Mouse (Mus musculus) adrenal gland, adult (tissue): ENCODE data around the gene Zfp800.

Experiments used
- DNase-seq, 2 experiments: peaks; one replicate each; pipeline ENCODE4 v3.0.0; 2022 to 2023; ENCODE audit warnings: low spot score in 1 of 2; ENCODE audit not compliant: inconsistent age in 2 of 2

Gene Zfp800

DNA sequence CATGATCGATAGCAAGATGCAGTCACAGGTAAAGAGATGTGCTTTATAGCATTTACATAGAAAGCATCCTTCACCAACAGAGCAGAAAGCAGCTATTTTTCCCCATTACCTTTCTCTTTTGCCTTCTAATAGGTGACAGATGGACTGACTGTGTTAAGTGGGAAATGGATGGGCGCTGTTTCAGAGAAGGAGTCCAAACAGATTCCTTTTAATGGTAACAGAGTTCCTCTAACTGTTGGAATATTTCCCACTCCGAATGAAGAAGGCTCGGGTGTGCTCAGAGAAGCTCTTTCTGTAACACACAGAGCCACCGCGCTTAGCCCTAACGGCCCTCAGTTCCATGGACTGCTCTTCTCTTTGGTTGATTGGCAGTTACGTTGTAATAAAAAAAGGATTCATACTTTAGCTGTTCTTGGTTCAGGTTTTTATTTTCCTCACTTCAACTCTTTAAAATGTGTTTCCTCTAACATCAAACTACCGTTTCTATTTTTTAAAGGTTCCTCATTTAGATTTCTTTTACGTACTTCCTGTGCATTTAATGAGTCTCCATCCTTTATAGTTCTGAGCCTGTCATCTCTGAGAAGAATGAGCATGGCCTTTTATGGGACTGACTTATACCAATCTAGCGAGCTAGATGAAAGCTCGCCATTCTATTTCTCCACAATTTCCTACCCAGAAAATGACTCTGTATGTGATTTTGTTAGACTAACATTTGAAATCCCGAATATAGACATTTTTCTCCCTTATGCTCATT, 78.8 kb downstream of the Zfp800 start:
- DNase-seq = no peak

DNA sequence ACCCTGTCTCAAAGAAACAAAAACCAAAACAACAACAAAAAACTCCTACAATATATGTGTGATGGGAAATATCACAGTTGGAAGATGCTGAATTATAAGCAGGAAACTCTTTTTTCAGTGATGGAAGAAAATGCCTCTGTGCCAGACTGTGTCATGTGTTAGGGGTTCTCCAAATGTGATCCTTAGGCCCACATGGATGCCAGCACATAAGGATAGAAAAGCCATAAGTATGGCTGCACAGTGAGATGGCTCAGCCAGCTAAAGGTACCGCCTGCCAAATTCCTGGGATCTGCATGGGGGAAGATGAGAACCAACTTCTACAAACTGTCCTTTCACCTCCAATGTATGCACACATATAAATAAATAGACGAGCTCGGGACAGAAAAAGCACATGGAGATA, 82.6 kb downstream of the Zfp800 start:
- no peak for DNase-seq

DNA sequence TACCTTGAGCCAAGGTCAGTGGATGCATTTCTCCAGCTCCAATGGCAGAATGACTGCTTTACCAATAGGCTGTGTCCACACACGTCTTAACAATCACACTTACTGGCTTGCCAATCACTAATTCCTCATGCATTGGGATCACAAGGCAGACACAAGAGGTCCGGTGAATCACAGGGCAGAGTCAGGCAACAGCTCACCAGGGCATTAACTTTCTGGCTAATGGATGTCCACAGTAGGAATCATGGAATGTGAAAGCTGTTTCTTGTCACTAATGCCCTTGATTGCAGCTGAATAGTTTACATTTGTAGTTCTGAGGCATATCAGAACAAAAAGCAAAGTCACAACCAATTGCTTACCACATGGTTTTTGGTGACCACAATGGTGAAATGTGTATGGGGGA, 85.7 kb downstream of the Zfp800 start:
- no peak for DNase-seq

DNA sequence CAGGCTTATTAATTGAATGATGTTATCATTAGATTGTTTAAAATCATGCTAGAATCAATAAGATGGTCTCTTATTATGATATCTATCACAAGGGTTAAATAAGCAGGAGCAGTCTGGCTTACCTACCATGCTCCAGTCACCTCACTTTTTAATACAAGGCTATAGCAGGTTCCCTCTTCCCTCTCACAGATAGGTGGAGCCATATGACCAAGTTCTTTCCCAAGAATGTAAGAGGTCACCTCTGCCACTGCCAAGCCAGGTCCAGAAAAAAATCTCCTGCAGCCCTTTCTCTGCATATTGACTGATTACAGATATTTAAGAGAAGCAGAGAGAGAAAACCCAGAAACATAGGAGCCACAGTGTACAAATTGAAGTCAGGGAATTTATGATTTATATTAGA, 88.1 kb downstream of the Zfp800 start:
- DNase-seq = peak in 1 of 2 experiments; percentile 23

DNA sequence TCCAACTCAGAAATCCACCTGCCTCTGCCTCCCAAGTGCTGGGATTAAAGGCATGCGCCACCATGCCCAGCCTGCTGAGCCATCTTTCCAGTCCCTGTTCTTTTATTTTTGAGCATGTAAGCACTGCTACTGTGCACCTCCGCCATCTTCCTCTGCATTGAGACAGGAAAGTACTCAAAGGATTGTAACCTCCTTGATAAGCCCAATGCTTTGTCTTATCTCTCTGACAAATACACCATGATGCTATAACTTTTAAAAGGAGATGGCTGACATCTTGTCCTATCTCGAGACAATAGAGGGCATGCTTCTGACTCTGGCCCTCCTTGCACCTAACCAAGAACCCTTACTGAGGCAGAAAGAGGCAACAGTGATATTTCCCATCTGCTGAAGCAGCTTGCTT, 88.9 kb downstream of the Zfp800 start:
- DNase-seq = no peak

DNA sequence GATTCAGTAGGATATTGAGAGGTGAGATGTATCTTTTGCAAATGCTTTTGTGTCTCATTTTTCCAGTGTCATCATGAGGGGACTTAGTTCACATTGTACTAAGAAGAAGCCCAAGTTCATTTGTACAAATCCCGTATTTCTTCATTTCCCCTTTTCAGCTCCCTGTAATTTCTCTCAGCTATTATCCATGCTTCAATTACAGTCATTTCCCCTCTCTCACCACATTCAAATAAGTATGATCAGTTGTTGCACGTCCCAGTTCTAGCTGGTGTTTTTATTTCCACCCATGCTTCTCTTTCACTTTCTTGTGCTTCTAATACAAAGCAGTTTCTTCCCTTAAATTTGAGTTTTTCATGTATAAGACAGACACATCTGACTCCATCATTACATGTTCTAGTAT, 91.1 kb downstream of the Zfp800 start:
- DNase-seq = no peak

DNA sequence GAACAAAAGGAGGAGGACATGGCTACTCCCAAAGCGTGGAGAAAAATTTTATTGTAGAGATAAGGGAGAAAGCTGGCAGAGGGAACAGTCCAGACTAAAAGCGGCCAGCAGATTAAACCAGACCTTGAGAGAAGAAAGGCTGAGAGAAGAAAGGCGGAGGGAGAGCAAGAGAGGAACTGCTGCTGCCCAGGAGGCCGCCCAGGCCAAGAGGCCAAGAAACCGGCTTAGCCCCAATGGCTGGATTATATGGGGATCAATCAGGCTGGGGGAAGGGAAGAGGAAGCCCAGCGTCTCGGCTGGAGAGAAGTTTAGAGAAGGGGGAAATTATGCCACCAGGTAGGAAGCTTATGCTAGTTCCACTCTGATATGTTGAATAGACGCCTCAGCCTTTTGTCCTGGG, 101.5 kb downstream of the Zfp800 start:
- peak in 1 of 2 experiments; percentile 25 for DNase-seq

DNA sequence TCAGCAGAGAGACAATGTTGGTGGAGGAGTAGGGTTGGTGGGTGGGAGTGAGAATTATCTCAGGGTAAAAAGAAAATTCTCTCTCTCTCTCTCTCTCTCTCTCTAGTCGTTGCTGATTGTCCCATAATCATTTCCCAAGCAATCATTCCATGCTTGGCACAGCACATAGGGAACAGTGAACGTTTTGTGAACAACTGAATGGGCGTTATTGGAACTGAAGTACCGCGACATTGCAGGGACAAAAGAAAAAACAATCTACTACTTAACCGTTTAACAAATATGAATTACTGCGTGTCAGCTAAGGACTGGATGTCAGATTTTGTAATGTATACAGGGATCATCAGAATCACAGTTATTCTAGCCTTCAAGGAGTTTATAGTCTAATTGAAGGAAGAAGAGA, 102.2 kb downstream of the Zfp800 start:
- no peak for DNase-seq

DNA sequence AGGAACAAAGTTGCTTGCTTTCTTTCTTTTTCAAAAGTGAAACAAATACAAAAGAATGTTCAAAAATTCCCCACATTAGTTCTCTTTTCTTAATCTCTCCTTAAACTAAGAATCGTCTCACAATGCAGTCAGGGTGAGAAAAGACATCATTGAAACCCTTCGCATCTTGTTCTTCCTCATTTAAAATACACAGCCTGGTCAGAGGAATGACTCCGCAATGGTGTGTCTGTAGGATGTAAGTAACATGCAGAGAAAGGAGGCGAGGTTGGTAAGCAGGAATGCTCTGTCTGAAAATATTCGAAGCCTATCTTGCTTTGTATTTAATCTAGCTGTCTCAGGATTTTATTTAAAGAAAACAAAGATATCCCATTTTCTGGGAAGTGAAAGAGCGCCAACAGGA, 105.0 kb downstream of the Zfp800 start:
- DNase-seq = no peak

DNA sequence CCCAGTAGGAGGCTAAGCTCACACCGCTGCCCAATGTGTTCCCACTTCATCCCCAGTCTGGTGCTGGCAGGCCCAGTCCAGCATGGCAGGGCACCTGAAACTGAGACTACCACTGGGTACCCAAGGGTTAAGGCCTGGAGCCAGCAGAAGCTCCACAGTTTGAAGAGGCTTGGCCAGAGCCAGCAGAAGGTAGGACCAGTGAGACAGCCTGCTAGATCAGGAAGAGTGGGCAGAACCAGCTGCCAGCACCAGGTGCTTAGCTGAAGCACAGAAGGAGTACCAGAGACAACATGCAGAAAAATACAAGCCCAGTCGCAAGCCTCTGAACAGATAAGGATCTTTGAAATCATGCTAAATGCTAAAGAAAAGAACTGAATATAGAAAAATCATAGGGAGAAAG, 117.9 kb downstream of the Zfp800 start:
- DNase-seq = no peak

DNA sequence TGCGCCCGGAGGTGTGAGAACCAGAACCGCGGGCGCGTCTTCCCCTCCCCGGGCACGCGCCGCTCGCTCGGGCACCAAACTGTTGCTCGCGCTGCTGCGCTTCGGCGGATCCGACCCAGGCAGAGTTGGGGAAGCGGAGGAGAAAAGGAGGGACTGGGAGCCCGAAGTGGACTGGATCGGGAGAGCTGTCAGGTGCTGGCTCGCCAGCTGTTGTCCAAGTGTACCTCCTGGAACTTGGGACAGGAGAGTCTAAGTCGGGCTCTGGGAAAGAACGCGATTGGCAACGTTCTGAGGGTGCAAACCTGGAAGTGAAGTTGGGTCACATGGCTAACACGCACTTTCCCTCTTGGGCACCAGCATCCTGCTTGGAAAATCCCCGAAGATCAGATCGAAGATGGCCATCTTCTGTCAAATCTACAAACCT, 135.6 kb downstream of the Zfp800 start:
- DNase-seq = no peak

DNA sequence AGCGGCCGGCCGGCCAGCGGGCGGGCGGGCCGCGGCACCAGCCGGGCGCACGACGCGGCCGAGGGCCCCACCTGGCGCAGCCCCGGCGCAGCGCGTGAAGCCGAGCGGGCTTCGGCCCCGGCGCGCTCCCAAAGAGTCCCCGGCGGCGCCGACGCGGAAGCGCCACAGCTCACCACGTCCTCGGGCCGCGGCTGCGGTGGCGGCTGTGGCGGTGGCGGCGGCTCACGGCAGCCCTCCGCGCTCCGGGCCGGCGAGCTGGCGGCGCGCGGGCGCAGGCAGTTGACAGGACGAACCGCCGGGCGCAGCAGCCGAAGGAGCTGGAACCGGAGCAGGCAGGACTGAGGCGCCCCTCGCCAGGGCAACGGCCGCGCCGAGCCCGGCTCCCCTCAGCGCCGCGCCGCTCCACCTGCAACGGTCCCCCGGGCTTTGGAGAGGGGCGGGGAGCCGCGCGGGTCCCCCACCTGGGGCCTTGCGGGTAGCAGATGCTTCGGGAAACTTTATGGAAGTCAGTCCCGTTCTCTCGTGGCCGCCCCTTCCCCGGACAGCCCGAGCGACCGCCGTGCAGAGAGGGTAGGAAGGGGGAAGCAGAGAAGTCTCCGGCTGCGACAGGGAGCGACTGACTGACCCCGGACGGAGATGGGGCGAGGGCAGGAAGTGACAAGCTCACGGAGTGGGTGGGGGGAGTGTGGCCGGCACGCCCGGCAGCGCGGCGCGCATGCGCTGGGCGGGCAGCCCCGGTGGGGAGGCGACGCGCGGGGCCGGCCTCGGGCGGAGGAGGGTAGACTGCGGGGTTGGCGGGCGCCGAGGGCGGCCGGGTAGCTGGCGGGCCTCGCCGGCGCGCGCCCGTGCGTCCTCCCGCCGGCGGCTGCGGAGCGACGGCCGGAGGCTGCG, 136.3 kb downstream of the Zfp800 start:
- DNase-seq = peak; percentile 95 to 98

DNA sequence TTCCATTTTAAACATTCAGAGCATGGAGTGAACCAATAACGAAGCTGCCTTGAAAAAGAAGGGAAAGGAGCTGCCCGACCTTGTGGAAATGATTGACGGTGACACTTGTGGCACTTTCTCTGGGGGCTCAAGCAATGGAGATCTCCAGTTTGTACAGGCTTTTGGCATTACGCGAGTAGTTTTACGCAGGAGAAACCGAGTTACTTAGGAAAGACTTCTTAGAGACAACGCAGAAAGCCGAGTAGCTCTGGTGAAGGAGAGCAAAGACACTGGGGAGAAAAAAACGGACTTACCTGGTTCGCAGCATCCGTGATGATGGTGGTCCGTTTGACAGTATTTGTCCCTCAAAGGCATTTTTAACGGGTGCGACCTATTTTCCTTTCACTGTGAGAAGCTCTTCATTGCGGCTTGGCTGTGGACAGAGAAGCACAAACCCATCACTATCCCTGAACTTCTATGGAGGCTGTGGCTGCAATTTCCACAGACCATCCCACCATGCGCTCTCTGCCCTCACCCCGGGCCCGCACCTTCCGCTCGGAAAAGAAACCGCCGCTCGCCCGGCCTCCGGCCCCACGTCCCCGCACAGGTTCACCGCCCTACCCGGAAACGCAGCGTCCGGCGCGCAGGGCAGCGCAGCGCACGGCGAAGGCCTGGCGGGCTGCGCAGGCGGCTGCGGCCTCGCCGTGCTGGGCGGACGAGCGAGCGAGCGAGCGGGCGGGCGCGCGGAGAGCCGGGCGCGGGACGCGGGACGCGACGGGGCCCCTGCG, 137.2 kb downstream of the Zfp800 start:
- peak; percentile 51 to 78 for DNase-seq

DNA sequence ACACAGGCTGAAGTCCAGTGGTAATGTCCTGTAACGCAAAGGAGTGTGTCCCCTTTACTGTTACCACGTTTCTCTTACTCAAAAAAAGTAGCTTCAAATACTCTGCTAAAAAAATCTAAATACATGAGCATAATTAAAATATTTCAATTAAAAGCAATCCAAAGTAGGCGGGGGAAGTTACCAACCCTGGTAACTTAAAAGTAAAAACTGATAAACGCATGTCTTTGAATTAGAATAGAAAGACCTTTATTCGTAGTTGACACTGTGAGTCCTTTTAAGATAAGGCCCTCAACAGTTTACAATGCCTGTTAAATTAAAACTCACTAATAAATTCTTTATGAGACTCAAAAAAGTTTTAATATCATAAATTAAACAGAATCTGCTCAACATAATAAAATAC, 138.1 kb downstream of the Zfp800 start:
- DNase-seq = no peak

DNA sequence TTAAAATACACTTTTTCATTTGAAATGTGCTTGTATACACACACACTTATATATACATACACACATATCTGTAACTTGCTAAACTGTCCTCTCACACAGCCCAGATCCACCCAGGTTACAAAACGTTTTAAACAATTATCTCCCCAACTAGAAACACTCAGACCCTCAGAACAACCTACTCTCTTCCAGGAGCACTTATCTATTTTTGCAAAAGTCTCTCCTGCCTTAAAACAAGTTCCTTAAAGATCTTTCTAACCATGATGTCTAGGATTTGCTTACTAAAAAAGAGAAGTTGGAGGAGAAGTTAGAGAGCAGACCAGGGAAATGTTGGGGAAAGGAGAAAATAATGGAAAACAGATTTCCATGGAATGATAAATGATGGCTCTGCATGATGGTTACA, 139.4 kb downstream of the Zfp800 start:
- DNase-seq = no peak

DNA sequence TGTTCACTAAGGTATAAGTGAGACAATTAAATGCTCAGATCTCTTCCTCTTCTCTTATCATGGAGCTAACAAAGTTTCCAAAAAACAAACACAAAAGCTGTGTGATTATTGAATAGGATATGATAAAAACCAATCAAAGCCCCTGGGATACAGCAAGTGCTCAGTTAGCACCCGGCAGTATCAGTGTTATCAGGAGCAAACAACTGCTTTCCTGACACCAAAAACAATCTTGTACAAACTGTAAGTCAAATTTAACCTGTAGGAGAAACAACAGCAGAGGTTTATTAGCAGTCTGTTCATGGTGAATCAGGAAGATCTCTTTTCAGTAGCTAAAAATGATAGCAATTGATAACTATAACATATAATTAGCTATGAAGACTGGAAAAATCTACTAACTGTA, 140.0 kb downstream of the Zfp800 start:
- DNase-seq = no peak

DNA sequence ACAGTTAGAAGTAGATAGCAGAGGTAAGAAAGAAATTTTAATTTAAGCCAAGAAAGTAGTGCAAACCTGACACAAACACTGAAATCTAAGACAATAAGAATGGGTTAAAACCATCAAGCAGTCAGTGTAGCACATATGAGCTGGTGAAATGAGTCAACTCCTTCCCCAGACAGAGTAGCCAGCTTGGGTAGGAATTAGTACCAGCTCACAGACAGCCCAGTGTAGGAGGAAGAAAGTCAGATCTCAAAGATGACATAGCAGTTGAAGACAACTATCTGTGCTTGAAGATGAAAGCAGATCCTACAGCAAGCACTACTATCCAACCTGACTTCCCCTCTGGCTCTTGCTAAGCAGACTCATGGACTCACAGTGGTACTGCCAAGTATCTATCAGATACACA, 145.0 kb downstream of the Zfp800 start:
- no peak for DNase-seq

DNA sequence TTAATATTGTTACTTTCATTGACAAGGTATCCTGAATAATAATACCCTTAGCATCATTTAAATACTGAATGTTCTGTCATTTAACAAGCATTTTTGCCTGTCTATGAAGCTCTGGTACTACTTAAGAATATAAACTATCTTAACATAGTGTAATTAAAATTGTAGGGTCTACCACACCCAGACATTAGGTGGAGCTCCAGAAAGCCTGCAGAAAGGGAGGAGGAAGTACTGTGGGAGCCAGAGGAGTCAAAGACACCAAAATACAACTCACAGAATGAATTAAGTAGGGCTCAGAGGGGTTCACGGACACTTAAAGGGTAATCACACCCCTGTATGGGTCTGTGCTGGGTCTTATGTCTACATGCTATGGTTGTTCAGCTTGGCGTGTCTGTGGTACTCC, 149.6 kb downstream of the Zfp800 start:
- DNase-seq = no peak

DNA sequence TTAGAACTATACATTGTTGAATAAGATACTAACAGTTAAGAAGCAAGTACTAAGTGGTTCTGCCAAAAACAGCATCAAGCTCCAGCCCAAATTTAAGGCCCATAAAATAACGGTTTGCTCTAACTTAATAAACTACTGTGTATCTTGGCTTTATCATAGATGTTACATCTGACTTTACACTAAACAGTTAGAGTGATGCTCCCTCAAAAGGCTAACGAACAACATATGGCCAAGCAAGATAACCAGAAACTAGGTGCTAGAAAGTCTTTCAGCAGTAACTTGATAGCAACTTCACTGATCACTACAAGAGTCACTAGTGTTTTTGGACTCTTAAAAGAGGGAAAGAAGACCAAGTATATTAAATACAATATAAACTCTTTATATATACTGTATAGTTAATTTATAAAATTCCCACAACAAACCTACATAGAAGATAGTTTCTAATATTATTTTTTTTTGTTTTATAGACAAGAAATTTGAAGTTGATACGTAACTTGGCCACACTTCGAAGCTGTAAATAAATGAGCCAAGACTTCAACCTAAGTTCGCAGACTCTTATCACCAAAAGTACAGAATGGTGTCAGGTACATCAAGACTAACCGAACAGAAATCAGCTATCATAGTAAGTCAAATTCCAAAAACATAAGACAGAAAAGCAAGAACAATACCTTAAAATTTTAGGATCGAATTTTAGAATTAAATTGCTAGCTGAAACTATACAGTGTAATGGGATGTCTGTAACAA, 165.0 kb downstream of the Zfp800 start:
- DNase-seq = no peak

DNA sequence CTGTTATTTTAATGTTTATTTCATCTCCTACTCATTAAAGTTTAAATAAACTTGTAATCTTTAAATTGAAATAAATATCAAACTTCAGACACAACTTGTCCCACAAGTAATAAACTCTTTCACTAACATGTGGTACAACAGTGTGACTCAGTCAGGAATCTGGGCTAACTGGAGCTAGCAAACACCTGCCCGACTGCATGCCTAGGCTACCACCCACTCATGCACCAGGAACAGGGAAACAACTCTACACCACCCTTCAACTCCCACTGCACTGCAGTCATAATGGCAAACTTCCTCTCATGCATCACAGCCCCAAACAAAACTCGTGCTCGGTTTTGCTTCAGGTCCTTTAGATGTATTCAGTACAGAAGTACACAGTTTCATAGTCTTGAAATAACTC, 169.7 kb downstream of the Zfp800 start:
- no peak for DNase-seq

DNA sequence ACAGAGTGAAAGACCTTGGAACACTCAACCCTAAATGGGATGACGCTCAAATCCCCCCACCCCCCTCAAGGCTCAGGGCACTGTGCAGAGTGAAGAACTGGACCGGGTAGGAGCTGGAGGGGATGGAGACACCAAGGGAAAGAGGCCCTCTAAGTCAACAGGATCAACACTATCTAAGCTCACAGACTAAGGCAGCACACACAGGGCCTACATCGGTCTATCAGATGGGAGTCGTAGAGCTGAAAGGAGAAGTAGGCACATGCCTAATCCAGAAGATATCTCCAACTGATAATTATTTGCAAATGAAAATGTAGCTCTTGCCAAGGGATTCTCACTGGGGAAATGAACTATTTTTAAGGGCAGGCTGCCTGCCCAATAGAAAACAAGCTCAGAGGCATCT, 176.8 kb downstream of the Zfp800 start:
- DNase-seq = no peak
